Comparison of ENCODE assay signal across 8 mouse cellular contexts in the genomic region with DNA sequence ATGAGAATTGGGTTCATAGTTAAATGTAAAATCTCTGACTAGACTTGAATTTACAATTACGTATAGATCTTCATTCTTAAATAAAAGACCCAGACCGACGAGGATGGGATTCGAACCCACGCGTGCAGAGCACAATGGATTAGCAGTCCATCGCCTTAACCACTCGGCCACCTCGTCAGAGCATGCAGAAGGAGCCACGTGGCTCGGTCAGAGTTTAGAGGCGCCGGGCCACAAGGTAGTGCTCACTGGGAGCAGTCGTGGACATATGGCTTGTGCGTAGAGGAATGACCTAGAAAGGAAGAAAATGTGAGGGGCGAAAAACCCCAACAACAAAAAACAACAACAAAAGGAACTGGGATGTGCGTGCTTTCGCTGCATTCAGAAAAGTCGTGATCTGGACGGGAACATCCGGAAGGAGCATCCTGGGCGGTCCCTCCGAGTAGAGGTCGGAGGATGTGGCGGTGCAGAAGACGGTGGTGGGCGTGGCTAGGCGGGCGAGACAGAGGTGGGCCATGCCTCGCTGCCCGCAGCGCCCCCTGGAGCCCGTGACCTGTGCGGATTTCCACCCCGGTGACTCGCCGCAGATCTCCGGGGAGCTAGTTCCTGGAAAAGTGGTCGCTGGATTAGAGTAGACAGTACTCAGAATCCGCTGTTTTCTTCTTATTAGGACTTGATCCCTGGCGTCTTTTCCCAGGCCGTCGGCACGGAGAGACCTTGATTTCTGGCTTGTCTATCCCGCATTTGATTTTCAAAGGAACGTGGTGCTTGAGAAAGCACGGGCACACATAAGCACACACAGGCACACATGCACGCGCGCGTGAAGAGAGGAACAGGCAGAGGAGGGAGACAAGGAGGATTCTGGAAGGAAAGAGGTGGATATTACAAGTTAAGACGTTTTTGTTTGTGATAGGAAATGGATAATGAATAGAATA. TPM values are rescaled to one million over a fixed set of nuclear protein-coding genes. Genes with fewer than 3 reads are reported as not detected.
DNase-seq lines count a peak whose midpoint lies in the region; ATAC-seq lines count a peak whose summit lies in the region.

No protein-coding gene starts in this region.

- peak overlapping the region; percentile 47 for H3K9ac ChIP-seq in intestine, embryonic 15.5 days

- H3K9me3 ChIP-seq in intestine, embryonic 15.5 days = no peaks in the 10 kb centered on the region

- WGBS in intestine, embryonic 15.5 days = under 1% methylated on average over 52 of the region's 52 CpGs

- intact Hi-C loops in gastrocnemius, postnatal 36 days (cut with DNase I) = no loop called here
- intact Hi-C loops in left cerebral cortex, postnatal 25 days (cut with DNase I) = loop anchor here (2.0 to 5.0 kb wide), 3 partner anchors 340 to 1361 kb away; no protein-coding TSS in a partner anchor

- H3K36me3 ChIP-seq in intestine, embryonic 15.5 days = no peaks in the 10 kb centered on the region

- H3K4me1 ChIP-seq in intestine, embryonic 15.5 days (replicated peaks) = no peaks in the 10 kb centered on the region

- ATAC-seq in intestine, embryonic 15.5 days = peak; percentile 98

- peak overlapping the region; percentile 68 for H3K4me2 ChIP-seq in intestine, embryonic 15.5 days (replicated peaks)

- no peaks in the 10 kb centered on the region for H3K27me3 ChIP-seq in intestine, embryonic 15.5 days (replicated peaks)

- H3K4me3 ChIP-seq in intestine, embryonic 15.5 days (replicated peaks) = peak overlapping the region; percentile 50

- DNase-seq in adrenal gland, adult 2 months = peak; percentile 96
- DNase-seq in embryo, embryonic 11.5 days (ENCODE audit: low read depth, low spot score) = peak; percentile 91
- DNase-seq in gastrocnemius, postnatal 36 days = peak; percentile 74 to 79
- peak; percentile 89 to 94 for DNase-seq in left cerebral cortex, postnatal 25 days (ENCODE audit: low spot score in 2 of 2)
- peak; percentile 95 for DNase-seq in mesoderm, embryonic 11.5 days (ENCODE audit: low read depth, low spot score)
- peak; percentile 87 for DNase-seq in right cerebral cortex, postnatal 25 days
- DNase-seq in urinary bladder, postnatal 36 days (ENCODE audit: low spot score in 2 of 2) = peak; percentile 82 to 87

- peak overlapping the region; percentile 88 for H3K27ac ChIP-seq in intestine, embryonic 15.5 days

RNA-seq across cellular contexts. Expression of gene Hist1h2bj, which starts 7.8 kb away (rescaled TPM):
- 10 to 100 TPM; 14.1 to 18.8 TPM for total RNA-seq in adrenal gland, adult 2 months (2021)
- polyA plus RNA-seq in adrenal gland, adult 2 months (2012; rRNA removed) = 2.3 and 2.8 TPM in 2 replicates
- total RNA-seq in gastrocnemius, postnatal 36 days (2021) = 1 to 10 TPM; 7.6 to 8.9 TPM
- 9.6 and 9.9 TPM in 2 replicates for polyA plus RNA-seq in intestine, embryonic 15.5 days (2015; fragmentation: Nextera tagmentation; extraction: Ambion mirVana)
- total RNA-seq in left cerebral cortex, postnatal 25 days (2021) = 10 to 100 TPM; 14.0 to 18.1 TPM

RNA-seq across cellular contexts. Expression of gene Hist1h2ag, which starts 8.1 kb away (rescaled TPM):
- 10 to 100 TPM; 14.1 to 18.2 TPM for total RNA-seq in adrenal gland, adult 2 months (2021)
- polyA plus RNA-seq in adrenal gland, adult 2 months (2012; rRNA removed) = 0.45 TPM in 1 of 2 replicates, not detected in the other
- 10 to 100 TPM in 1 of 2 experiments, 1 to 10 TPM in 1; 8.7 to 11.6 TPM for total RNA-seq in gastrocnemius, postnatal 36 days (2021)
- 23.9 and 40.6 TPM in 2 replicates for polyA plus RNA-seq in intestine, embryonic 15.5 days (2015; fragmentation: Nextera tagmentation; extraction: Ambion mirVana)
- 10 to 100 TPM in 1 of 2 experiments, 1 to 10 TPM in 1; 8.5 to 19.5 TPM for total RNA-seq in left cerebral cortex, postnatal 25 days (2021)

RNA-seq across cellular contexts. Expression of gene Hist1h4i, which starts 9.7 kb away (rescaled TPM):
- 10 to 100 TPM; 48.5 to 52.2 TPM for total RNA-seq in adrenal gland, adult 2 months (2021)
- 11.4 and 12.7 TPM in 2 replicates for polyA plus RNA-seq in adrenal gland, adult 2 months (2012; rRNA removed)
- total RNA-seq in gastrocnemius, postnatal 36 days (2021) = 10 to 100 TPM; 28.7 to 30.9 TPM
- polyA plus RNA-seq in intestine, embryonic 15.5 days (2015; fragmentation: Nextera tagmentation; extraction: Ambion mirVana) = 21.0 and 23.6 TPM in 2 replicates
- total RNA-seq in left cerebral cortex, postnatal 25 days (2021) = 10 to 100 TPM; 60.2 to 73.2 TPM

RNA-seq across cellular contexts. Expression of gene Hist1h2bk, which starts 15.2 kb away (rescaled TPM):
- 10 to 100 TPM; 27.4 to 48.0 TPM for total RNA-seq in adrenal gland, adult 2 months (2021)
- 1.9 and 3.2 TPM in 2 replicates for polyA plus RNA-seq in adrenal gland, adult 2 months (2012; rRNA removed)
- total RNA-seq in gastrocnemius, postnatal 36 days (2021) = 10 to 100 TPM; 10.8 to 26.5 TPM
- 5.0 and 5.8 TPM in 2 replicates for polyA plus RNA-seq in intestine, embryonic 15.5 days (2015; fragmentation: Nextera tagmentation; extraction: Ambion mirVana)
- total RNA-seq in left cerebral cortex, postnatal 25 days (2021) = 10 to 100 TPM; 10.0 to 11.6 TPM

RNA-seq across cellular contexts. Expression of gene Hist1h2ah, which starts 15.5 kb away (rescaled TPM):
- total RNA-seq in adrenal gland, adult 2 months (2021) = 10 to 100 TPM; 14.2 to 18.9 TPM
- 1.0 and 16.0 TPM in 2 replicates for polyA plus RNA-seq in adrenal gland, adult 2 months (2012; rRNA removed)
- total RNA-seq in gastrocnemius, postnatal 36 days (2021) = 10 to 100 TPM; 12.2 to 13.3 TPM
- polyA plus RNA-seq in intestine, embryonic 15.5 days (2015; fragmentation: Nextera tagmentation; extraction: Ambion mirVana) = 3.0 and 7.8 TPM in 2 replicates
- 10 to 100 TPM; 28.7 to 29.1 TPM for total RNA-seq in left cerebral cortex, postnatal 25 days (2021)

Comparison
In these comparisons a context has a peak if more than half of its experiments do, and no peak if none do; other contexts are left out.
1. Peak in every context shown above with its lines: DNase-seq, ATAC-seq, H3K4me3 ChIP-seq and H3K27ac ChIP-seq.